Mouse (Mus musculus) cortical plate, adult 2 months (tissue): ENCODE results near the gene Hormad1.
"Not testable (repeated sequence)": the region's sequence is repeated elsewhere in the genome, so short reads cannot be mapped to it uniquely, and the experiment has no call there.

Experiments
- CTCF ChIP-seq: fragments of 200-500 bp; IDR thresholded peaks from 2 replicates; pipeline ENCODE4 v1.5.1; 2011; ENCODE audit warnings: mild to moderate bottlenecking, control low read depth, low read length; ENCODE audit not compliant: insufficient read depth; ENCODE audit errors: extremely low read depth
- POLR2A ChIP-seq: fragments of 200-500 bp; IDR thresholded peaks from 2 replicates; pipeline ENCODE4 v1.6.1; 2011; ENCODE audit warnings: mild to moderate bottlenecking, low read length, control low read depth; ENCODE audit not compliant: insufficient read depth; ENCODE audit errors: extremely low read depth

DNA sequence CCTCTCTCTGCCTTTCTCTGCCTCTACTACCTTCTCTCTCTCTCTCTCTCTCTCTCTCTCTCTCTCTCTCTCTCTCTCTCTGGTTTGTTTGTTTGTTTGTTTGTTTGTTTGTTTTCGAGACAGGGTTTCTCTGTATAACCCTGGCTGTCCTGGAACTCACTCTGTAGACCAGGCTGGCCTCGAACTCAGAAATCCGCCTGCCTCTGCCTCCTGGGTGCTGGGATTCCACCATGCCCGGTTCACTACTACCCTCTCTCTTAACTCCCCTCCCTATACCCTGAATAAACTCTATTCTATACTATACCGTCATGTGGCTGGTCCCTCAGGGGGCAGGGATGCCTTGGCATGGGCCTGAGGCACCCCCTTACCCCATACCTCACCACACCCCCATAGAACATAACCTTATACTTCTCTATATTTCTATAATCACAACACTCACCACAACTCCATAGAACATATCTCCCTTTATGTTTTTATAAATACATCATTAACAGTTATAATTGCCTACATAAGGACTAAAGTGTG lies 64.6 kb downstream of the Hormad1 start:
- TF ChIP-seq CTCF, POLR2A: not testable (repeated sequence)
